Mouse (Mus musculus): ENCODE measurements around the gene Zfp609.
"Not testable (repeated sequence)": the region's sequence is repeated elsewhere in the genome, so short reads cannot be mapped to it uniquely, and the experiment has no call there.

Zfp609 gene

DNA sequence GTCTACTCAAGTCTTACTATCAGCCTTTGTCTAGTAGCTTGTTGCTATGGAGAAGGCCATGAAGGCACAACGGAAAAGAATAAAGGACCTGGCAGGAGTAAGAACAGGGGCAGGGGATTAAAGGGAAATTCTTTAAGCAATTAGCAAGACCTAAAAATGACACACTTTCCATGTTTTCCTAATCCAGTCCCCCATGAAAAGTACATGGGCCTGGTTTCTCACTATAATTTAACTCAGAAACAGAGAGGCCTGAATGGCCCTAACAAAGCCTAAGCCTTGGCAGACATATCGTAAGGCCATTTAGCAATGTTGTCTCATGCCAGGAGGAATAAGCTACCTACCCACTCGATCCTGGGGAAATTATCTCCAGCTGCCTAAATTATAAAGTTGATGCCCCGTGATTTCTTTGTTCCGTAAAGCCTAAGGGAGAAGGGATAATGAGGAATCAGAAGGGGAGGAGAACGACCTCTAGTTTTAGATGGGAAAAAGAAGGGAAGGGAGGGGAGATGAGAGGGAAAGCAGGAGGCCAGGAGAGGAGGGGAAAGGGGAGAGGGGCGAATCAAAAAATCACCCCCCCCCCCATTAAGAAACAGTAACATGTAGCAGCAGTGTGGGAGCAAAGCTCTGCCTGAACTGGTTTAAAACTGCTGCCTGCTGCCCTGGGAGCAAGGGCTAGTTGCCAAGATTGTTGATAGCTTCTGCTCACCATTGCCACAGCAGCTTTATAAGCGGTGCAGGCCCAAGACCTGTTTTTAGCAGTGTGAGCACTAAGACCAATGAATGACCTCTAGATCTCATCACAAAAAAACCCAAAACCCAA, 102.7 kb downstream of the Zfp609 start:
- DNase-seq (ENCODE audit: low read depth, low spot score) = no peak

DNA sequence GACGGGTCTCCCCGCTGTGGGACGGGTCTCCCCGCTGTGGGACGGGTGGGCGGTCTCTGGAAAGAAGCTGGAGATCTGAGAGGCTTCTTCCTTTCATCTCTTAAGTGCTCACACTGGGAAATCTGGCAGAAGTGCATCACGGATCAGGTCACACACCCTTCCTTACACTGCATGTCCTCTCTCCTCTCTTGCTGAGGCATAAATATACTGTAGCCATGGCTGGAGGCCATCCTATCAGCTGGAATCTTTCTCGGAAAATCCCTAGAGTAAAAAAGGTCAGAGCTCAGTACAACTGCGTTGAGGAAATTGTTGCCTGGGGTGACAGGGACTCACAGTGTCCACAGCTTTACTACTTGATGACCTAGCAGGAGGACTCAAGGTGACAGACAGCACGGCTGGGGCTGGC, 106.2 kb downstream of the Zfp609 start:
- no peak for DNase-seq (ENCODE audit: low read depth, low spot score)

DNA sequence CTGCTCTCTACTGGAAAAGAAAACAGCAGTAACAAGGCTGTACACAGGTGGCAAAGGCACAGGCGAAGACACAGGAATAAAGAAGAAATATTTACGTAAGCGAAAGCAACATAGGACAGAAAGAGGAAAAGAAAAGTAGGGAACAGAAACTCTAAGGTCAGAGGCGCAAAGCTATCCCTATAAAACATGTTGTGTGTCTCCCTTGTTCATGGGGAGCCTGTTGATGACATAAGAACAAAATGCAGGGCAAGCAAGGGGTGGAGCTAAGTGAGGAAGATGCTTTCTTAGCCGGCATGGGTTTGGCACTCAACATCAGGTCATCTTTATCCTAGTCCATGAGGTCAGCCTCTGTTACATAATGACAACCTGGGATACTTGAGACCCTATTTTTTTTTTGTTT, 109.2 kb downstream of the Zfp609 start:
- no peak for DNase-seq (ENCODE audit: low read depth, low spot score)

GRCm38 (mm10) chr9:65703926-65704595, 123.3 kb downstream of the Zfp609 start:
- no peak for DNase-seq (ENCODE audit: low read depth, low spot score)

- DNase-seq (ENCODE audit: low read depth, low spot score) = no peak
These were observed 124.1 kb downstream of the Zfp609 start for GRCm38 (mm10) chr9:65703241-65703640.

DNA sequence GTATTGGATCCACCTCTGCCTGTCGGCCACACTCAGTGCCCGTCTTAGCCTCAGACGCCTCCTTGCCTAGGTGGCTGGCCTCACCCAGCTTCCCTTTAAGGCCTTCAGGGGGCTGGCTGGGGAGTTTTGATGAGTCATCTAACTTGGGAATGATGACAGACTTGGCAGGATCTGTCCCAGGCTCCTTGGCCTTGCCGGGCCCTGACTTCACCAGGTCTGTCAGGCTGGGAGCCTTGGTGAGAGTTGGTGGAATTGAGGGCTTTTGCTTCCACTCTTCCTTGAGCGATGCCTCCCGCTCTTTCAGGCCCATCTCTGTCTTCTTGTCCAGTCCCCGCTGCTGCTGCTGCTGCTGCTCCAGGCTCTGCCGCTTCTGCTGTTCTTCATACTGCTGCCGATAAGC, 125.1 kb downstream of the Zfp609 start:
- DNase-seq (ENCODE audit: low read depth, low spot score) = no peak

DNA sequence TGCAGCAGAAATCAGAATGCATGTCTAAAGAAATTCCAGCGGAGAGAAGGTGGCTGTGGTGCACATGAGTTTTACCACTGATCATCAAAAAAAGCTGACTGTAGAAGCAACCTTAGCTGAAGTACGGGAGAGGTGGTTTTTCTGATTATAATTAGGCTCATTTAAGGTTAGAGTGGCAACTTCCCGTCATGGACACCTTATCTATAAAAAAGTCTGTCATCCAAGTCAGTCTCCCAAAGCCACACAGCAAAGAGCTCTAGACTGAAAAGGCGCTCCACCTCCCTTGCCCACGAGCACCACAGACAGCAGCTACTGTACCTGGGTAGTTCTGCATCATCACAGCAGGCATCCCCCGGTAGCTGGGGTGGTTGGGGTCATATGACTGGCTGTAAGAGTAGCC, 126.9 kb downstream of the Zfp609 start:
- DNase-seq (ENCODE audit: low read depth, low spot score) = no peak

DNA sequence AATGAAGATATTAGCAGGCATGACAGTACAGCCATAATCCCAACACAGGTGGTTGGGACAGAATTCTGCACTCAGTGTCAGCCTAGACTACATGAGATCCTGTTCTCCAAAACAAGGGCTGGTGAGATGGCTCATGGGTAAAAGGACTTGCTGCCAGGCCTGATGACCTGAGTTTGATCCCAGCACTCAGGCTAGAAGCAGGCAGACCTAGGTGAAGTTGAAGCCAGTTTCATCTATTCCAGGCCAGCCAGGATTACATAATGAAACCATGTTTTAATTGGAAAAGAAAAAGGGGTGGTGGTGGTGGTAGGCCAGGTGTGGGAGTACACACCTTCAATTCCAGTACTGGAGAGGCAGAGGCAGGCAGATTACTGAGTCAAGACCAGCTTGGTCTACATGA, 129.4 kb downstream of the Zfp609 start:
- DNase-seq (ENCODE audit: low read depth, low spot score) = no peak

- no peak for DNase-seq (ENCODE audit: low read depth, low spot score)
These were observed 130.0 kb downstream of the Zfp609 start for GRCm38 (mm10) chr9:65697356-65697755.

DNA sequence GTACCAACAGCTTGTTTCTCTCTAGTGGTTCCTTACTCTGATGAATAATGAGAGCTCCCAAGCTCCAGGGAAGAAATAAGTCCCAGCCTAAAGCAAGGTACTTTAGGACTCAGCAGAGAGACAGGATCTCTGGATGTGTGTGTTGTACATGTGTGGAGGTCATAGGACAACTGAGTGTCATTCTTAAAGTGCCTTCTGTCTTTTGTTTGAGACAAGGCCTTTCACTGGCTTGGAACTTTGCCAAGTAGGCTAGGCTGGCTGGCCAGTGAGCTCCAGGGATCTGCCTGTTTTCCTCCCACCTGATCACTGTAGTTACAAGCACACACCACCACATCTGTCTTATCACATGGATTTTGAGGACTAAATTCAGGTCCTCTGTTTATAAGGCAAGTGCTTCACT, 131.0 kb downstream of the Zfp609 start:
- DNase-seq (ENCODE audit: low read depth, low spot score) = no peak

- DNase-seq (ENCODE audit: low read depth, low spot score) = no peak
These were observed 131.7 kb downstream of the Zfp609 start for GRCm38 (mm10) chr9:65695646-65696045.

GRCm38 (mm10) chr9:65692959-65693603, 134.3 kb downstream of the Zfp609 start:
- no peak for DNase-seq (ENCODE audit: low read depth, low spot score)

DNA sequence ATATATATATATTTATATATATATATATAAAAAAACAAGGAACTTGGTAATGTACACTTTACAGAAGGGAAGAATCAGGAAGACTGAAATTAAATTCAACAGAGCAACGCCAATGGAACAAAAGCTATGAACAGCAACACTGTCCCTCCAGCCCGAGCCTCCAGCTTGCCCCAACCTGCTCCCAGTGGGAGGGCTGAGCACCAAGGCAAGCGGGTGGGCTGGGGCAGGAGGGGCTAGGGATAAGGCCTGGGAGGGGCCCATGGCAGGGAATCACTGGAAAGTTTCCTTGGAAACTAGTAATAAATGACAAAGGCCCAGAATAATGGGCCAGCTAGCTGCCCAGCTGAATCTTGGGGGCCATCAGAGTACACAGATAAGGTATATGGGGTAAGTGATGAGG, 134.9 kb downstream of the Zfp609 start:
- DNase-seq (ENCODE audit: low read depth, low spot score) = no peak

- not testable (repeated sequence) for DNase-seq (ENCODE audit: low read depth, low spot score)
These were observed 137.5 kb downstream of the Zfp609 start for GRCm38 (mm10) chr9:65689869-65690268.

DNA sequence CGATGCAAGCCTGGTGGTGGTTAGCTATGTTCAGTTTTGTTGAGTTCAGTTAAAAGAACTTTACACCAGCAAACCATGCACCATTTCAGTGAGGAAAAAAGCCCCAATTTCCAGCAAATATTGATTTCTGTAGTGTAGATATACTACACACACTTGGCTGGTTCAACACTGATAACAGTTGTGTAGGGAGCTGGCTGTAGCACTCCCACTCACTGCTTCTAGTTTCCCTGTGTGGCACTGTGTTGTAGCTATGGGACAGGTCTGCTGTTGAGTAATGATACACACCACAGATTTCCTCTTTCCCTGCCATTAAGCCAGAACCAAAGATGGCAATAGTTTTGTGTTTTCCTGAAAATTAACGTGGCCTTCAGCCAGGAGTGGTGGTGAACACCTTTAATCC, 142.7 kb downstream of the Zfp609 start:
- DNase-seq (ENCODE audit: low read depth, low spot score) = no peak

GRCm38 (mm10) chr9:65682994-65683393, 144.4 kb downstream of the Zfp609 start:
- DNase-seq (ENCODE audit: low read depth, low spot score) = no peak

DNA sequence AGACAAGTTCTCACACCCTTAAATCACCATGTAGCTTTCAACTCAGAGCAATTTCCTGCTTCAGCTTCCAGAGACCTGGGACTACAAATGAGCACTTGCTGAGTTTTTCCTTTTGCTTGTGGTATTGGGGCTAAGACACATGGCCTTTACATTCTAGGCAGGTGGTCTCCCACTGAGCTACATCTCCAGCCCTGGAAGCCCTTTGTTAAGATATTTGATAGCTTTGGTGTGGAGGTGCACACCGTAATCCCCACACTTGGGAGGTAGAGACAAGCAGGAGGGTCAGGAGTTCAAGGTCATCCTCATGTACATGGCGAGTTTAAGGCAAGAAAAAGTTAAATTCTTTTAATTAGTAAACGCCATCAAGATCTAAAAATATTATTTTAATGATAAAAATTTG, 145.2 kb downstream of the Zfp609 start:
- DNase-seq (ENCODE audit: low read depth, low spot score) = no peak

DNA sequence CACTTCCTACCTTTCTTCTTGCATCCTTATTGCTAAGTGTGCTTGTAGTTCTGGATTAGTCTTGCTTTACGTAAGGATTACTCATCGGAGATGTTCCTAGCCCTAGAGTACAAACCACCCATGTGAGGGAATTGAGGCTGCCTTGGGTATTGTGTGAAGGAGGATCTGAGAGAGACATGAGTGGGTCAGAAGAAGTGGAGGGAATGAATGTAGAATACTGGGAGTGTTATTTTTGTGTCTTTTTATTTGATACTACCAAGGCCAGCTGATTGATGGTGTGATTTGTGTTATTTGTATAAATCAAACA, 145.8 kb downstream of the Zfp609 start:
- no peak for DNase-seq (ENCODE audit: low read depth, low spot score)

DNA sequence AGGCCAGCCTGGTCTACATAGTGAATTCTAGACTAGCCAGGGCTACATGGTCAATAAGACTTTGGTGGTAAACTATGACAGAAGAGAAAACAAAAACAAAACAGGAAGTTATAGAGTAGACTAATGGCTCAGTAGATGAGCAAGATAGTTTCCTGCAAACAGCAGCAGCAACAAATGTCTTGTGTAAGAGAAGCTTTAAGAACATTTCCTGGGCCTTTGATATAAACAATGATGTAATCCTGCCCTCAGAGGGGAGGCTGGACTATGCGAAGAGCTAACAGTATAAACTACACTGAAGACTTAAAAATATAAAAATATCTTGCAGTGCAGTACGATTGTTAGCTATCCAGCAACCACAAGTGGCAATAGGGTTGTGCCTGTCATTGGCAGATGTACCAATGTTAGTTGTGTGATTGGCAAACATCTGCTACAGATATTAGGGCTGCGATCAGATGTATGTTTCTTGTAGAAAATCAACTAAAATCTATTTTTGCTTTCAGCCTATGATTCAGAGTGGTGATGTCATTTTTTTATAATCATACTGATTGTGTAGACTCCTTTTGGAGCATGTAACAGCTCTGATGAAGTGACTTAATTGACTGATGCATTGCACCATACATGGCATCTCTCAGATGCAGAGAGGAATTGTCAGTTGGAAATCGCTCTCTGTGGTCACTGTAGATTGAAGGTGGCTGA, 146.3 kb downstream of the Zfp609 start:
- no peak for DNase-seq (ENCODE audit: low read depth, low spot score)

- DNase-seq (ENCODE audit: low read depth, low spot score) = no peak
These were observed 148.1 kb downstream of the Zfp609 start for GRCm38 (mm10) chr9:65679181-65679761.

DNA sequence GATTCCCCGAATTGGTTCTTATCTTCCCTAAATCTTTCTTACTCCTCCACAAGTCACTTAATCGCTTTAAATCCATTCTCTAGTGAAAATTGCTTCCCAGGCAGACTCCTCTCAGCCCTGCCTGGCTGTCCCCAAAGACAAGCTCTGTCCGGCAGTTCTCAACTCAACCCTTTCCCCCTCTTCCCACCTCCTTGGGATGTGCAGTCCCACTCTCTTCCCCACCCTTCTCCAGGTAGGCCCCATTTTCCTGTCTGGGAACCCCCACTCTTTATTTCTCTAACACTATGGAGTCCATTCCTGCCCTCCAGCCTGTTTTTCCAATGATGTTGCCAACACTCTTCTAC, 150.3 kb downstream of the Zfp609 start:
- DNase-seq (ENCODE audit: low read depth, low spot score) = no peak
